Mouse (Mus musculus): Measurements from ENCODE around the gene Inpp4b. TPM values are rescaled to one million over a fixed set of nuclear protein-coding genes. Genes with fewer than 3 reads are reported as not detected.
"Not testable (repeated sequence)": the region's sequence is repeated elsewhere in the genome, so short reads cannot be mapped to it uniquely, and the experiment has no call there.

Inpp4b gene
- polyA plus RNA-seq, 1 experiment, result 1.2 TPM

DNA sequence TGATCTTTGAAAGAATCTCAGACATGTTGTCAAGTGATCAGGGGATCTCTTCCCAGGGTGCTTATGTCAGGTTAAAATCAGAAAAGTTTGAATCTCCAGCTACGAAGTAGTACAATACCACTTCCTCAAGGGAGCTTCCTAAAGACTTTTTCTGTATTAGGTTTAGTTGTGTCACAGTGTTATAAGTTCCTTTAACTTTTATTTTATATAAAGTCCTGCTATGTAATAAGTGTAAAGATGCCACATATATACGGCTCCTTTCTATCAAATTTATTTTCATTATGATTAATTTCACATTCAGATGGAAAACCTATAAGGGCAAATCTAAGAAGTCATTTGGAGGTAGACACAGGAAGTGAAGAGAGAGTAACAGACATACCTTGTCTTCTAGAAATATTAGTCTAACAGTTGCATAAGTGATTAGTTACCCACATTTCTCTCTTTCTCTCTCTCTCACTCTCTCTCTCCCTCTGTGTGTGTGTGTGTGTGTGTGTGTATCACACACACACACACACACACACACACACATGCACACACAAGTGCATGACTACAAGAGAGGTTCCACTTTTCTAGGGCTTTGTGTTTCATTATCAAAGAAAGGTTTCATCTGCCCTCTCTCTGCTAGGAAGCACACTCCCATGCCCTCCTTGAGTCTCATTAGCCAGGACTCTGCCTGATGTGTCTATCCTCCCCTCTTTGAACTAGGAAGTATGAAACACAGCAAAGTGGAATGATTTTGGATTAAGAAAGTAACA, 438.7 kb downstream of the Inpp4b start:
- H3K27ac ChIP-seq (replicated peaks; ENCODE audit: low read depth, low read length), result no peak overlapping the region

DNA sequence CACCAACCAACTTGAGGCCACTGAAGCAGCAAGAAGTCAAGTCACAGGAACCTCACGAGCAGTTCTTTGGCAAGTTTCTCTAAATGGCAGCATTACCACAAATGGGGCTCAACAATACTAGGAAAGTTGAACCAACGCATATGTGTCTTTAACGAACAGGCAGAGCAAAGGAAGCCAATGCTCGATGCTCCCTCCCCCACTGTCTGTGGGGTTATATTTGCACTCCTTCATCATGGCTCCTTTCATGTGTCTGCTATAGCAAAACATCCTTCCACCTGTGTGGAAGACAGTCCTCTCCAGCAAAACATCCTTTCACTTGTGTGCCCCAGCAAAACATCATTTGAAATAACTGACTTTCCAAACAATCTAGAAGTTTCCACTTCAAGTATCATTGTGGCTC, 440.4 kb downstream of the Inpp4b start:
- Histone ChIP-seq H3K4me1 (ENCODE audit: control insufficient read depth, insufficient read depth, insufficient read length, low read length) (no peaks in the 10 kb centered on the region), H3K27ac (replicated peaks; ENCODE audit: low read depth, low read length) (no peak overlapping the region), H3K4me3 (ENCODE audit: insufficient read depth, low read depth, low read length) (no peak overlapping the region)

More for the DNA sequence above, 438.7 kb downstream of the Inpp4b start:
- Histone ChIP-seq H3K4me3 (ENCODE audit: insufficient read depth, low read depth, low read length) (no peak overlapping the region), H3K4me1 (ENCODE audit: control insufficient read depth, insufficient read depth, insufficient read length, low read length) (no peaks in the 10 kb centered on the region)

DNA sequence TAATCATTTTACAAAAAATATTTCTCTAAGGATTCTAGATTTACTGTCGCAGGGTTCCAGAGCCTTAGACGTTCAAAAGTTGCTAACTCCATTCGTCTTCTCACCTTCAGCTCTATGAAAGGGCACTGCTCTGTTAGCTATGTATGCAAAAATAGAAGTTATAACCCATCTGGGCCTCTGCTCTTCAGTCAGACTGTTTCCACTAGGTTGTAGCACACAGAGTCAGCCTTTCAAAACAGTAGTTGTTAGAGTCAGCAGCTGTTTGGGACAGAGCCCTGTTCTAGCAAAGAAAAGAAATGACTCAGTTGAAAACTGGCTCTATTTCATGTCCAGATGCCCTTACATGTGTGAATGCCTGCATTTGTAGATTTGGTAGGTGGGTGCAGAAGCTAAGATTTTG, 442.4 kb downstream of the Inpp4b start:
- Histone ChIP-seq H3K27ac (replicated peaks; ENCODE audit: low read depth, low read length) (no peak overlapping the region), H3K4me1 (ENCODE audit: control insufficient read depth, insufficient read depth, insufficient read length, low read length) (no peaks in the 10 kb centered on the region), H3K4me3 (ENCODE audit: insufficient read depth, low read depth, low read length) (no peak overlapping the region)

DNA sequence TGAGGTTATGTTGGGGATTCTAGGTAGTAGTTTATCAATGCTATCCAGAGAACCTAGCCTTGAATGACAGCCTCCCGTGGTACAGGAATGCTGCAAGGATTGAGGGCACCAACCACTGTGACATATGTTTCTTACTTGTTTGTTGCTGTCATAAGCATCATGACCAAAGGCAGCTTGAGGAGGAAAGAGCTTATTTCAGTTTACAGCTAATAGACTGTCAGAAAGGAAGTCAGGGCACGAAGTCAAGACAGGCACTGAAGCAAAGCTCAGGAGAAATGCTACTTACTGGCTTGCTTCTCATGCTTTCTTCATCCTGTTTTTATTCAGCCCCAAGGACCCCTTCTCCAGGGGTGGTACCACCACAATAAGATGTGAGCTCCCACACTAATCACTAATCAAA, 446.1 kb downstream of the Inpp4b start:
- no peak overlapping the region for H3K27ac ChIP-seq (replicated peaks; ENCODE audit: low read depth, low read length)
- no peaks in the 10 kb centered on the region for H3K4me1 ChIP-seq (ENCODE audit: control insufficient read depth, insufficient read depth, insufficient read length, low read length)

DNA sequence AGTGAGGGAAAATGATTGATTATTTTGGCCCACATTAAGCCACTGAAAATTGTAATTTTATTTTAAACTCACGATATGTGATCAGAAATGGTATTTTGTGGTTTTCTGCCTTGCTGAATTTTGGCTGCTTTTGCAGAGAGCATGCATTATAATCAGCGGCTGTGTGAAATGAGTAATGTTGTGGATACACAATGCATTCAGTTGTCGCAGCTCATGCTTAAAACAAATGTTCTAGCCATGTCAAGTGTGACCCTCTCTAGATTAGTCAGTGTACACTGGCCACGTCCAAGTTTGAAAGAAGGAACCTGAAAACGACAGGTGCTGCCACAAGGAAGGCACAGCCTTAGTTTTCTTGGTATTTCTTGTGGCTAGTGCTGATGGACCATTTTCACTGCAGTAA, 450.3 kb downstream of the Inpp4b start:
- no peak overlapping the region for H3K4me3 ChIP-seq (ENCODE audit: insufficient read depth, low read depth, low read length)
- no peaks in the 10 kb centered on the region for H3K4me1 ChIP-seq (ENCODE audit: control insufficient read depth, insufficient read depth, insufficient read length, low read length)
- H3K27ac ChIP-seq (replicated peaks; ENCODE audit: low read depth, low read length), result no peak overlapping the region

More for the DNA sequence above, 446.1 kb downstream of the Inpp4b start:
- H3K4me3 ChIP-seq (ENCODE audit: insufficient read depth, low read depth, low read length), result no peak overlapping the region

DNA sequence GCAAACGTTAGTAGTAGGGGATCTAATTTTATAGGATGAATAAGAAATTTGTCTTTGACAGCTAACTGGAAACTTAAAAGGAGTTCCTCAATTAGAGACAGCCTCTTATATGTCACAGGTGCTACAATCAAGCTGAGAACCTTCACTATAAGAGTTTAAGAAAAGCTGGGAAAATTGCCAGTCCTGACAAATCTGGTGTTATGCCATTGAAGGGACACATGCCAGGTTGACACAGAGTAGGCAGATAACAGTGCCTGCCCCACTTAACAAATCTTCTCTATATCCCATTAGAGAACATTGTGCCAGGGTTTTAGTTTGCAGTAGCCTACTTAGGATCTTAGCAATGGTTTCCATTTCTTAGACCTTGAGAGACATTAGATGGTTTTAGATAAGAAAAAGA, 456.1 kb downstream of the Inpp4b start:
- Histone ChIP-seq H3K4me1 (ENCODE audit: control insufficient read depth, insufficient read depth, insufficient read length, low read length) (no peaks in the 10 kb centered on the region), H3K4me3 (ENCODE audit: insufficient read depth, low read depth, low read length) (no peak overlapping the region), H3K27ac (replicated peaks; ENCODE audit: low read depth, low read length) (no peak overlapping the region)

DNA sequence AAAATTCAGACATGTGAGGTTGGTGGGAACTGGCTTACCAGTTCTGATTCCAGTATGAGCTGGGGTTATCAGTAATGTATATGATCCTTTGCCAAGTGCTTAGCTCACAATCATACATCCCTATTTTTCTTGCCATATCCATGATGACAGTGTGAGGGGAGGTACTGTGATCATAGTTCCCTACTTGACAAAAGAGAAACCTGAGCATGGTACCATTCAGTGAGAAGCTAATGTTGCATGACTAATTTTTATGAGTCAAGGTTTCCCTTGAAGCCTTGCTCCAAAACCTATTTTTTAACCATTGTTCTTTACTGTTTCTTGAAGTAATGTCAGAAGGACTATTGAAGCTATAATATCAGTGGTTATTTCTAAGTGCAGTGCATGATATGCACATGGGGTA, 458.4 kb downstream of the Inpp4b start:
- Histone ChIP-seq H3K27ac (replicated peaks; ENCODE audit: low read depth, low read length) (no peak overlapping the region), H3K4me3 (ENCODE audit: insufficient read depth, low read depth, low read length) (no peak overlapping the region), H3K4me1 (ENCODE audit: control insufficient read depth, insufficient read depth, insufficient read length, low read length) (no peaks in the 10 kb centered on the region)

DNA sequence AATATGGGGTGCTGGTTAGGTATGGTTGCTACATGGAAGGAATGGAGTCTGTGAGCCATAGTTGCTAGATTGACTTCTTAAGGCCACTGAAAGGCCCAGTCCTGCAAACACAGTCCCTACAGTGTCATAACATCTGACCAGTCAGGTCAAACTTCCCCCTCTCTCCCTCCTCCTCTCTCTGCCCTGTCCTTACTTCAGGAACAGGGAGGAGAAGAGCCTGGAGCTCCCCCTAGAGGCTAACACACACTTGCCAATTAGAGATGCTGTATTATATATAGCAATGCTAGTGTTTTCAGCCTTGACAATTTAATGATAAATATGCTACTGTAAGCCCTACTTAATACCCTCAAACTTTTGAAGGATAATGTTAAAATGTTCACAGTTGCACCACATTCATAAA, 464.4 kb downstream of the Inpp4b start:
- Histone ChIP-seq H3K27ac (replicated peaks; ENCODE audit: low read depth, low read length) (no peak overlapping the region), H3K4me1 (ENCODE audit: control insufficient read depth, insufficient read depth, insufficient read length, low read length) (no peaks in the 10 kb centered on the region), H3K4me3 (ENCODE audit: insufficient read depth, low read depth, low read length) (no peak overlapping the region)

DNA sequence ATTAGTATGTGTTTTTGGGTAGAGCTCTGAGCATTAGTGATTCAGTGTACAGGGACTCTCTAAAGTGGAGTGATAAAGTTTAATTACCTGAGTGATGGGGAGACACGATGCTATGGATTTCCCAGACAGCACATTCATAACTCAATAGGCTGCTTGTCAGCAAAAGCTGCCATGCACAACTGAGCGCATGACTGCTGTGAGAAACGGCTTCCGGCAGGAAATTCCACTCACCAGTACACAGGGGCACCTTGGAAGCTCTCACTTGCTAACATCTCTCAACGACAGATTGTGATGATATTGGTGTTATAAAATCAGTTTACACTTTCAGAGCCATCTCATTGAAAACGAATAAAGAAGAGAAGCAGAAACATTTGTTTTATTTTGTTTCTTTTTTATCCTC, 465.2 kb downstream of the Inpp4b start:
- no peaks in the 10 kb centered on the region for H3K4me1 ChIP-seq (ENCODE audit: control insufficient read depth, insufficient read depth, insufficient read length, low read length)

DNA sequence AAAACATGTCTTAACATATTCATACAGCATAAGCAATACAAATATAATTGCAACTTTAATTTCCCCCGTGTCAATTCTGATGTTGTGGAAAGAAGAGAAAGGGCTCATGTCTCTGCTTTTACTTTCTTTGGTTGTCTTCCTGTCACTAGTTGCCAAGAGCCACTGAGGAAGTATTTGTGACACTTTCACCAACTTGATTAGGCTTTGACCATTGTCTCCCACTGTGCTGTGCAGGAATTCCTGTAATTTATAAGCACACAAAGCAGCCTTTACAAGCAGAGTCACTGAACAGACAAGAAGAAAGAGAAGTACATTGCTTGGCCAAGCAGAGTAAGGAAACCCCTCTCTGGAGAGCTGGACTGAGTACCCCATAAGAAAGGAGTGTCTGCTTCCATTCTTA, 466.1 kb downstream of the Inpp4b start:
- Histone ChIP-seq H3K4me1 (ENCODE audit: control insufficient read depth, insufficient read depth, insufficient read length, low read length) (no peaks in the 10 kb centered on the region), H3K27ac (replicated peaks; ENCODE audit: low read depth, low read length) (no peak overlapping the region), H3K4me3 (ENCODE audit: insufficient read depth, low read depth, low read length) (no peak overlapping the region)

More for the DNA sequence above, 465.2 kb downstream of the Inpp4b start:
- H3K27ac ChIP-seq (replicated peaks; ENCODE audit: low read depth, low read length), result no peak overlapping the region
- H3K4me3 ChIP-seq (ENCODE audit: insufficient read depth, low read depth, low read length), result no peak overlapping the region

DNA sequence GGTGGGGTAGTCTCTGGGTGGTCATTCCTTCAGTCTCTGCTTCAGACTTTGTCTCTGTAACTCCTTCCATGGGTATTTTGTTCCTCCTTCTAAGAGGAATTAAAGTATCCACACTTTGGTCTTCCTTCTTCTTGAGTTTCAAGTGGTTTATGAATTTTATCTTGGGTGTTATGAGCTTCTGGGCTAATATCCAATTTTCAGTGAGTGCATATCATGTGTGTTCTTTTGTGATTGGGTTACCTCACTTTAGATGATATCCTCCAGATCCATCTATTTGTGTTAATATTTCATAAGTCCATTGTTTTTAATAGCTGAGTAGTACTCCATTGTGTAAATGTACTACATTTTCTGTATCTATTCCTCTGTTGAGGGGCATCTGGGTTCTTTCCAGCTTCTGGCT, 467.1 kb downstream of the Inpp4b start:
- not testable (repeated sequence) for H3K4me1 ChIP-seq (ENCODE audit: control insufficient read depth, insufficient read depth, insufficient read length, low read length); H3K4me3 ChIP-seq (ENCODE audit: insufficient read depth, low read depth, low read length); H3K27ac ChIP-seq (replicated peaks; ENCODE audit: low read depth, low read length)

DNA sequence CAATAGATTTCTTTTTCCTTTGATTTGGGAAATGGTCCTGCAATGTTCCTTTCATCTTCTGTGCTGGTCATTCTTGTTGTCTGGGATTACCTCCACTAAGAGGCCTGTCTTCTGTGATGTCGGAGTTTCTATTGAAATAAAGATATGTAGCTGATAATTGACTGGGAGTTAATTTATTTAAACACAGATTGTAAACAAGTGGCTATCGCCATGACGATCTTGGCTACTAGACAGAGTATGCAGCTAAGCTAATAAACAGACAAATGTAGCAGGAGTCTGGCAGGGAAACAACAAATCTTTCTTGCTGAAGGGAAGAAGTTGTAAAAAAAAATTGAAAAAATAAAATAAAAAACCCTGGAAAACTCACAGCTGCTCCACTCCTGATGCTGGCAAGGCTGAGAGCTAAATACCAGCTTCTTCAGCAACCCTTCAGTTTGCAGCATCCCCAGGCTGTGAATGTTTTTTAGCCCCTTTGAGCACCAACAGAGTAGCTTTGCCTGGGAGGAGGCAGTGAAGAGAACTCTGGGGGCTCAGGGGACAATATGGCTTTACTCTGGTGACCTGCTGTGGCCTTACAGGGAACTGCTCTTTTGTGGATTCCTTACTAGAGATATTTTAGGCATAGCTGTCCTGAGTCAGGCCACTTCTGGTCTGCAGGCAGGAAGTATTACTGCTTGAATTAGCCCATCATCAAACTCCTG, 469.8 kb downstream of the Inpp4b start:
- no peak overlapping the region for H3K27ac ChIP-seq (replicated peaks; ENCODE audit: low read depth, low read length)
- no peaks in the 10 kb centered on the region for H3K4me1 ChIP-seq (ENCODE audit: control insufficient read depth, insufficient read depth, insufficient read length, low read length)
- no peak overlapping the region for H3K4me3 ChIP-seq (ENCODE audit: insufficient read depth, low read depth, low read length)

DNA sequence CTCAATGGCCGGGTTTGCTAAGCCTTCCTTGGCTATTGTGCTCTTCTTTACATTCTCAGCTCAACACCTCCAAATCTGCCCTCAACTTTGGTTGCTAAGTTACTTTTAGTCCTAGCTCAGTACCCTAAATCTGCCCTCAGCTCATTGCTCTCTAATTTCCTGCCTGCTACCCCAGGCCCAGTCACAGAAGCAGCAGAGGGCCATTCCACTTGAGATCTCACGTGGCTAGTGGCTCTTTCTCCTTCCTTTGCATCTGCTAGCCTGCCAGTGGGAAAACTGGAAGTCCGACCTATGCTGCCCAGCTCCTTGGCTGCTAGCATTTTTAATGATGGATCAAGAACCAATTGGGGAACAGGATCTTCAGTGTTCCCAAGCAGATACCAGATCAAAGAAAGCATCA, 472.4 kb downstream of the Inpp4b start:
- Histone ChIP-seq H3K4me3 (ENCODE audit: insufficient read depth, low read depth, low read length) (no peak overlapping the region), H3K4me1 (ENCODE audit: control insufficient read depth, insufficient read depth, insufficient read length, low read length) (no peaks in the 10 kb centered on the region), H3K27ac (replicated peaks; ENCODE audit: low read depth, low read length) (no peak overlapping the region)

DNA sequence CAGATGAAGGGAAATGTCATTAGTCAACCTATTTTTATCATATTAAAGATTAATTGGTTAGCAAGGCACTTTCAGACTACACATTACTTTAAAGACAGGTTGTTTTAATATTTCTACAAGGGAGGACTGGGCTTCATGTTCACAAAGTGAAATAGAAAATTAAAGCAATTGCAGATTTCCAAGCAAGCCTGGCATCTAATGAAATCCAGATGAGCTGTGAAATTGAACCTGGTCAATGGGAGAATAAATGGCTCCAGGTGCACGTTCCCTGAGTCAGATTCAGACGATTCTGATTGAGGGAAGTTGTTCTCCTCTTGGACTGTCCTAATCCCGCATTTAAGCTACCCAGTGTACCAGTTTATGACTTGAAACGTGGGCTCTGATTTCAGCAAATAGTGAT, 473.2 kb downstream of the Inpp4b start:
- Histone ChIP-seq H3K4me1 (ENCODE audit: control insufficient read depth, insufficient read depth, insufficient read length, low read length) (no peaks in the 10 kb centered on the region), H3K27ac (replicated peaks; ENCODE audit: low read depth, low read length) (no peak overlapping the region), H3K4me3 (ENCODE audit: insufficient read depth, low read depth, low read length) (no peak overlapping the region)

DNA sequence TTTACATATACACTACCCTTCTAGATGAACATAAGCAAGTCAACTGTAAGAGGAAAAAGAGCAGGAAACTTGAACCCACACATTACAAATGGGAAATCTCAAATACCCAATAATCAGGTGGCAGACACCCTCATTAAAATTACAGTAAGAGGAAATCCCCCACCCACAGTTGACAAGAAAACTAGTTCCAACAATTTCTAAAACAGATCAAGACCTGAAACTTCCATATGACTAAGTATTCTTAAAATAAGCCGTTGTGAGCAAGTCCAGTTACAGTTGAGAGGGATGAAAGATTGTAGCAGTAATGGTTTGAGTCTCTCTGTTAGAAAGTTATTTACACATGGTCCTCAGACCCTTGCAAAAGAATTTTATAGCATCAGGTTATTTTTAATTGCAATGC, 480.8 kb downstream of the Inpp4b start:
- H3K4me1 ChIP-seq (ENCODE audit: control insufficient read depth, insufficient read depth, insufficient read length, low read length), result no peaks in the 10 kb centered on the region
- H3K4me3 ChIP-seq (ENCODE audit: insufficient read depth, low read depth, low read length), result no peak overlapping the region
- no peak overlapping the region for H3K27ac ChIP-seq (replicated peaks; ENCODE audit: low read depth, low read length)

DNA sequence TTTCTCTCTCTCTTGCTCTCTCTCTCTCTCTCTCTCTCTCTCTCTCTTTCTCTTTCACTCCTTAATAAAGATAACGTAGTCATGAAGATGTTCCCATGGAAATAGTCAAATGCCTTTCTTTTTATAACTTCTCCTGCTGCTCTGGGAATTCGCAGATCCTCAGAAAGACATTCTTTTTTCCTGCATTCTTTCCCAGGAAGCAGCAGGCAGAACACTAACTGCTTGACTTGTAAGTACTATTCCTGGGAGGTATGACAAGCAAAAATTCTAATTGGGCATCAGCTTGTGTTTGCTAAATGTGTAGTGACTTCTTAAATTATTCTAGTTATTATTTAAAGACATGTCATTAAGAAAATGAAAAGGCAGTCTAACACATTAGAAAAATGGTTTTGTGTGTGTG, 482.6 kb downstream of the Inpp4b start:
- Histone ChIP-seq H3K4me1 (ENCODE audit: control insufficient read depth, insufficient read depth, insufficient read length, low read length) (no peaks in the 10 kb centered on the region), H3K27ac (replicated peaks; ENCODE audit: low read depth, low read length) (no peak overlapping the region), H3K4me3 (ENCODE audit: insufficient read depth, low read depth, low read length) (no peak overlapping the region)

All from brown adipose tissue, adult 24 weeks (tissue).